Mouse (Mus musculus) heart, embryonic 11.5 days (tissue): ENCODE measurements around the gene Cers3. TPM values are rescaled to one million over a fixed set of nuclear protein-coding genes. Genes with fewer than 3 reads are reported as not detected.

Experiments
- ATAC-seq: fragments of 200-750 bp; cut with Nextera tagmentation; replicated peaks from 2 replicates; pipeline ENCODE4 v1.8.0; 2017; ENCODE audit warnings: moderate library complexity; ENCODE audit not compliant: insufficient number of reproducible peaks, low FRiP score, low TSS enrichment
- H3K27ac ChIP-seq: fragments of 300-500 bp; sonication (generic); 2 replicates; pipeline ENCODE4 v1.5.1; 2014; ENCODE audit warnings: mild to moderate bottlenecking, low read depth, low read length
- H3K27me3 ChIP-seq: fragments of 300-500 bp; sonication (generic); 2 replicates; pipeline ENCODE4 v1.6.1; 2014; ENCODE audit warnings: mild to moderate bottlenecking, low read length, mixed read lengths; ENCODE audit not compliant: control insufficient read depth, insufficient read depth
- H3K36me3 ChIP-seq: fragments of 300-500 bp; sonication (generic); 2 replicates; pipeline ENCODE4 v1.6.1; 2014; ENCODE audit warnings: mild to moderate bottlenecking, low read length, moderate library complexity, mixed read lengths; ENCODE audit not compliant: control insufficient read depth, insufficient read depth
- H3K4me1 ChIP-seq: fragments of 300-500 bp; sonication (generic); 2 replicates; pipeline ENCODE4 v1.6.1; 2014; ENCODE audit warnings: low read length; ENCODE audit not compliant: control insufficient read depth, insufficient read depth
- H3K4me2 ChIP-seq: fragments of 300-500 bp; sonication (generic); 2 replicates; pipeline ENCODE4 v1.6.1; 2014; ENCODE audit warnings: mild to moderate bottlenecking, moderate library complexity
- H3K4me3 ChIP-seq: fragments of 300-500 bp; sonication (generic); 2 replicates; pipeline ENCODE4 v1.5.1; 2014; ENCODE audit warnings: low read depth, low read length
- H3K9ac ChIP-seq: fragments of 300-500 bp; sonication (generic); 2 replicates; pipeline ENCODE4 v1.6.1; 2014; ENCODE audit warnings: mild to moderate bottlenecking, low read depth, low read length, moderate library complexity
- H3K9me3 ChIP-seq: fragments of 300-500 bp; sonication (generic); replicated peaks from 2 replicates; pipeline ENCODE4 v1.6.1; 2016; ENCODE audit warnings: low read length; ENCODE audit not compliant: control insufficient read depth
- WGBS: fragments of 180-500 bp; shearing (Covaris S2); extraction: QIAGEN DNeasy Blood & Tissue Kit; methylation state at CpG from one replicate; pipeline ENCODE4 v1.1.7; 2014; ENCODE audit not compliant: insufficient replicate concordance; 5-methylcytosine and 5-hydroxymethylcytosine counted together
- polyA plus RNA-seq: library from polyadenylated mRNA; unstranded; fragments of >200 nt; fragmentation: Nextera tagmentation; extraction: Ambion mirVana; gene quantifications from 2 replicates; pipeline ENCODE4 v1.2.1, GENCODE M21; 2014

Gene Cers3
- polyA plus RNA-seq, 1 experiment from 2014 or later: 0.19 TPM

DNA sequence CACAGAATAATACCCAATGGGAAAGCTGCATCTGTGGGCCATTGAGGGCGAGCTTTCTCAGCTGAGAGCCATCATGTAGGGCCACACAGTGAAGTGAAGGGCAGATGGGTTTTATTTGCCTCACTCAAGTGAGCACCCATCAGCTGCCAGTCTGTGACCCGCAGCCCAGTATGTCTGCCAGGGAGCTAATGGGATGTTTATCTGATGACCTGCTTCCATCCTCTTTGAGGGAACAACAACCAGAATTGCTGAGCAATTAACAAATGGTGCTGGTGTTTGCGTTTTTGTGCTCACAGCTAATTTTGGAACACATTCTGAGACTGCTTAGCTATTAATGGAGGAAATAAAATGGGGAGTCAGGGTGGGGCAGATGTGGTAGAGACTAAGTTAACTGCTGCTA, 108.9 kb downstream of the Cers3 start:
- Histone ChIP-seq H3K9ac (no peak overlapping the region), H3K4me2 (no peak overlapping the region), H3K36me3 (no peaks in the 10 kb centered on the region), H3K27me3 (no peaks in the 10 kb centered on the region; the same call in 1 of the 2 replicates), H3K4me1 (no peaks in the 10 kb centered on the region), H3K27ac (no peak overlapping the region), H3K9me3 (no peaks in the 10 kb centered on the region), H3K4me3 (no peak overlapping the region)
- no peak for ATAC-seq
- 61% methylated on average over 3 of the region's 3 CpGs for WGBS

DNA sequence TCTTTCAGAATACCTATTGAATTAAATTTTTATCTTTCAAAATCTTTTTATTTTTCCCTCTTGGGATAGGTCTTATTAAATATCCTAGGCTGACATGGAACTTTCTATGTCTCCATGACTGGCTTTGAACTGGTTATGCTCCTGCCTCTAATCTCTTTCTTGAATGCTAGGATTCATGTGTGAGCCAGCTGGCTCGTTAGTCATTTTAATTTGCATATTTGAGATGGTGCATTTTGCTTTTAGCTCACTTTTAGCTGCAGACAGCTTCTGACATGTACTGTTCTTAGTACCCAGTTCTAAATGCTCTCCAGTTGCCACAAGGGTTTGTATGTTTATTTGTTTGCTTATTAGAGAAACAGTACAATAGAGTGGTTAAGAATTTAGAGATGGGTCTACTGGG, 114.3 kb downstream of the Cers3 start:
- Histone ChIP-seq H3K9me3 (no peaks in the 10 kb centered on the region), H3K27me3 (no peaks in the 10 kb centered on the region), H3K9ac (no peak overlapping the region), H3K4me2 (no peak overlapping the region), H3K4me3 (no peak overlapping the region), H3K36me3 (no peaks in the 10 kb centered on the region), H3K27ac (no peak overlapping the region), H3K4me1 (no peaks in the 10 kb centered on the region)
- 76% methylated on average over 1 of the region's 1 CpGs for WGBS
- ATAC-seq: no peak

DNA sequence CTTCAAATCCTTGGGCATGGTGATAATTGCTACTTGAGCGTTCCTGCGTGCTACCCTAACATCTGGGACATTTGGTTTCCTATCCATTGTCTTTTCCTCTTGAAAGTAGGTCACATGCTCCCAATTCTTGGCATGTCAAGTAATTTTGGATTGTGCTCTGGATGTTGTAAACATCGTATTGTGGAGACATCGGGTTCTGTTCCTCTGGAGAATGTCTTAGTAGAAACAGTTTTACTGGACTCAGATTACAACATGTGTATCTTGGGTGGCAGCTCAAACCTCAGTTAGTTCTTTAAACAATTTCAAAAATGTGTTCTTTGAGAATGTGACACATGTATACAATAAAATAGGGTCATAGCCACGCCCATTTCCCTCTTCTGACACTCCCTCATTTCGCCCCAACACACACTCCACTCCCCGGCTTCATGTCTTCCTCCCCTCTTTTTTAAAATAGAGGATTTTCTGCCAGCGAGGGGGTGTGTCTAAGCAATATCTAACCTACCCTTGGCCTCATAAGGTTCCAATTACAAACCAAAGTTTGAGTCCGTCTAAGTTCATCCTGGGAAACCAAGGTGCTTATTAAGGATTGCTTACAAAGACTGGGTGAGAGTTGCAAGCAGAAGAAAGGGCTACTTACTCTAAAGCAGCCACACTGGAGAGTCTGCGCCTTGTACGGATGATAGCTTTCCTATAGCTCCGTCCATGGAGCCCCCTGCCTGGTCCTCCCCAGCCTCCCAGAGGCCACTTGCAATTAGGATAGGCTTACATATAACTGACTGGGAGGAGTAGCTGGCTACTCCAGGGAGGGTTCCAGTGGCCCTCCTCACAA, 115.2 kb downstream of the Cers3 start:
- Histone ChIP-seq H3K27ac (no peak overlapping the region), H3K4me1 (no peaks in the 10 kb centered on the region), H3K4me3 (no peak overlapping the region), H3K27me3 (no peaks in the 10 kb centered on the region), H3K9ac (no peak overlapping the region), H3K4me2 (no peak overlapping the region), H3K36me3 (no peaks in the 10 kb centered on the region), H3K9me3 (no peaks in the 10 kb centered on the region)
- 73% methylated on average over 12 of the region's 12 CpGs for WGBS
- ATAC-seq: no peak

DNA sequence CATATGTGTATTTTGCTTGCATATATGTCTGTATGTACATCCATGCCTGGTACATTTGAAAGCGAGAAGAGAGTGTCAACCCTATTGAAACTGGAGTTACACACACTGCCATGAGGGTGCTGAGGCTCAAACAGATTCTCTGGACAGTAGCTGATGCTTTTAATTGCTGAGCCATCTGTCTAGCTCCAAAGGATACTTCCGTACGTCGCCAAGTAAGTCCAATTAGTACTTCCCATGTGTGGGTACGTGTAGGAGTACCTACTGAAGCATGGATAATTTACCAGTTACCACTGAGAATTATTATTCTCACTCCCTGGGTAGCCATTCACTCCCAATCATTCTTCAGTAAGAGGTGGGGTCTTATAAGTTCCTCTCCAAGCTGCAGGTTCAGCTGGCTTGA, 115.9 kb downstream of the Cers3 start:
- no peak overlapping the region for H3K27ac ChIP-seq
- no peak for ATAC-seq
- no peaks in the 10 kb centered on the region for H3K27me3 ChIP-seq
- H3K4me3 ChIP-seq: no peak overlapping the region
- 87% methylated on average over 5 of the region's 5 CpGs for WGBS
- H3K9me3 ChIP-seq: no peaks in the 10 kb centered on the region
- H3K4me2 ChIP-seq: no peak overlapping the region
- no peak overlapping the region for H3K9ac ChIP-seq
- no peaks in the 10 kb centered on the region for H3K36me3 ChIP-seq
- H3K4me1 ChIP-seq: no peaks in the 10 kb centered on the region

DNA sequence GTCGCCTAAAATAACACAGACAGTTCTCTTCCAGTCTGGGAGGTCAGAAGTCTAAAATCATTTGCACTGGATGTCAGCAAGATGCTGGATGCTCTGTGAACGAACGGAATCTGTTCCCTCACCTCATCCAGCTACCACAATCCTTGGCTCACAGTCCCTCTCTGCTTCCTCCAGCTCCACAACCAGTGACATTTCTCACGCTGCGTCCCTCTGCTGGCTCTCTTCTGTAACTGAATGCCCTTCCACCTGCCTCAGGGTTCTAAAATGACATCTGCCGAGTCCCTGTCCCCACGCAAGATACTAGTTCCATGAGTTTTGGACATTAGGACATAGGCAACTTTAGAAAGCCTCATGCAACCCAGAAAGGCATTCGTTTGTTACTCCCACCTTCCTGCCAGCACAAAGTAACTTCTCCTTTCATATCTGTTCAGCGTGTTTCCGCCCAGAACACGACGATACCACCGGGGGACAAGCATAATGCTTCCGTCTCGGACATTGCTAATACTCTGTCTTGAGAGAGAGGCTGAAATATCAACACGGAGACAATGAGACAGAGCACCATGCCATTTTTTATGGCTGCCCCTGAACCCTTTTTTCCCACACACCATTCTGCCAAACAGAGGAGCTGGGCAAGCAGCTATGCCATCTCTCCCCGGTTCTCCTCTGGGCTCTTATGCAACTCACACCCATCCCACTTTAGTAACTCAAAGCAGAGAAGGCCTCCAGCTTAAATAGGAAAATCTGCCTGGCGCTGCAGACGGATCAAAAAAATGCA, 123.8 kb downstream of the Cers3 start:
- no peak overlapping the region; the same call in 1 of the 2 replicates for H3K27ac ChIP-seq

DNA sequence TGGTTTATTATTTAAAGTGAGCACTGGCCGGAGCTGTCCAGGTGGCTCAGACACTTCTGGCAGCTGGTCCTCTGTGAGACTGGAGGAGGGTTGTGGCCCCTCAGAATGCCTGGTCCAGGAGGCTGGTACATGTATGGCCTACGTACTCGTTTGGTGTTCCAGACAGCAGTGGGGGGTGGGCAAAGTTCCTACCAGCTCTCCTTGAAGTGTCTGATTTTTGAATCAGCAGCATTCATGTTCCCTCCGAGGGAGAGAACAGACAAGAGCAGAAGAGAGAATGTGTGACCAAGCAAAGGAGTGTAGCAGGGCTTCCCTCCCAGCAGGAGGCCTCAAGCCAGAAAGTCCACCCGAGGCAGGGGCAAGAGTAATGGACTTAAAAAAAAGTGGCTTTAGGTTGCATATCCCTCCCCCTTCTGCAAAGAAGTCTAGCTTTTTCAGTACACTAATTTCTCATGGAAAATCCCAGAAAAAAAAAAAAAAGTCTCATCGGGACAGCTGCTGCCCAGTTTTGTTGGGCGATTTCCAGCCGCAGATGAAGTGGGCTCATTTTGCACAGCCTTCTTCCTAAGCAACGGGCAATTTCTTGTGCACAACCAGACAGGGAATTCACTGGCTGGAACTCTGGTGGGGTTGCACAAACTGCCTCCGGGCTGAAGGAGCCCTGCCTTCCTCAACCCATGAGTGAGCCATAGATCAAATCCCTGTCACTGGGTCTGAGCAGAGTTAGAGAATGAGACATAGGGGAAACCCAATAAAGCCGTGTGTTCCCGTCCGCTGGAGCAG, 124.6 kb downstream of the Cers3 start:
- no peak for ATAC-seq
- Histone ChIP-seq H3K27me3 (no peaks in the 10 kb centered on the region), H3K27ac (no peak overlapping the region; the same call in 1 of the 2 replicates), H3K36me3 (no peaks in the 10 kb centered on the region), H3K4me2 (no peak overlapping the region), H3K9ac (no peak overlapping the region), H3K9me3 (no peaks in the 10 kb centered on the region), H3K4me3 (no peak overlapping the region), H3K4me1 (peaks cover 17% of the 10 kb centered on the region)
- WGBS: 74% methylated on average over 13 of the region's 13 CpGs

More for the DNA sequence above, 123.8 kb downstream of the Cers3 start:
- Histone ChIP-seq H3K9ac (no peak overlapping the region), H3K36me3 (no peaks in the 10 kb centered on the region), H3K4me1 (peaks cover 17% of the 10 kb centered on the region), H3K27me3 (no peaks in the 10 kb centered on the region), H3K4me3 (no peak overlapping the region), H3K4me2 (no peak overlapping the region), H3K9me3 (no peaks in the 10 kb centered on the region)
- no peak for ATAC-seq
- WGBS: 69% methylated on average over 19 of the region's 19 CpGs

DNA sequence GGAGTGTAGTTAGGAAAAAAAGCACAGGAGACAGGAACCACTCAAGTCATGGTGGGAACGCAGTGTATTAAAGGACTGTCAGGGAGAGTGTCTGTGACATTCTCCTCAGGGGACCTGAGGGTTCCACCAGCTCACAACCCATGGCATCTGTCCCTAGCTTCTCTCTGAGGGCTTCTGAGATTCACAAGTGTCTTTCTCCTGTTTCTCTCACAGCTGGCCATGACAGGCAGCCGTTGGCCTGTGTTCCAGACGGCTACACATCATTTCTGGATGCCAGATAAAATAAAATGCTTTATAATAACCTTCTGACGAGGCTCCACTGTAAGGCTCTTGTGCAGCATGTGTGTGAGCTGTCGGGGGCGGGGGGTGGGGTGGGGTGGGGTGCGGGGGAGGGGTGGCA, 128.2 kb downstream of the Cers3 start:
- H3K4me2 ChIP-seq: no peak overlapping the region
- peaks cover 22% of the 10 kb centered on the region for H3K4me1 ChIP-seq
- 49% methylated on average over 7 of the region's 7 CpGs for WGBS
- H3K9me3 ChIP-seq: 0 out of 2 replicates have a peak, but pooled peaks cover 2% of the 10 kb centered on the region
- no peak for ATAC-seq
- no peaks in the 10 kb centered on the region for H3K36me3 ChIP-seq
- H3K27me3 ChIP-seq: no peaks in the 10 kb centered on the region
- H3K27ac ChIP-seq: no peak overlapping the region
- H3K4me3 ChIP-seq: no peak overlapping the region
- H3K9ac ChIP-seq: no peak overlapping the region

DNA sequence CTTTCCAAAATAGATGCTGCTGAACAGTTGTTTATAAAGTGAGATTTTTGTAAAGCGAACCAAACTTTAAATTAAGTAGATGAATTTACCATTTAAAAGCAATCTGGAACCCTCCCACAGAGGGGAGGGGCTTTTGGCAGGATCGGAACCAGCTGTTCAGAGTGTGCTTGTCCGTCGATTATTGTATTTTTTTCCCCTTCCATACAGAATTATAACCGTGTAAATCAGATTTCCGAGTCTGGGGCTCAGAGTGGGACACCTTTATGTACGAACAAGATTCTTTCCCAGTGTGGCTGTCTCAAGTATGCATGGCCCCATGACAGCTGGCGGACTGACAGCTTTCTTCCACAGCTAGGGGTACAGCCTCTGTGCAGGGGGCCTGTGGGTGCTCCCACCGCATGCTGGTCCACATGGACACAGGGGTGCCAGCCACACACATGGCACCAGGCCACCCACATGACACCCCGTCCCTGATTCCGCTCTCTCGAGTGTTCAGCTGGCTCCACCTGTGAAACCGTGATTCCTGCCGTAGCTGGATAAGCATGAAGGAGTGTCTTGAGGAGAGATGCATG, 128.7 kb downstream of the Cers3 start:
- no peaks in the 10 kb centered on the region for H3K36me3 ChIP-seq
- H3K4me2 ChIP-seq: no peak overlapping the region
- no peak overlapping the region for H3K9ac ChIP-seq
- H3K4me3 ChIP-seq: no peak overlapping the region
- ATAC-seq: no peak
- H3K9me3 ChIP-seq: 0 out of 2 replicates have a peak, but pooled peaks cover 2% of the 10 kb centered on the region
- H3K27ac ChIP-seq: no peak overlapping the region
- H3K27me3 ChIP-seq: no peaks in the 10 kb centered on the region
- H3K4me1 ChIP-seq: peaks cover 23% of the 10 kb centered on the region
- WGBS: 80% methylated on average over 14 of the region's 14 CpGs
